Mouse (Mus musculus) forelimb bud, embryonic 11.5 days (tissue): ENCODE data around the gene Tmem30a.

Experiments used
- DNase-seq: peaks from one replicate; pipeline ENCODE4 v3.0.0-alpha.2; 2012; ENCODE audit warnings: low read depth, low spot score

Tmem30a gene

GRCm38 (mm10) chr9:79795076-79795475 lies 1.8 kb upstream of the Tmem30a start:
- no peak for DNase-seq

DNA sequence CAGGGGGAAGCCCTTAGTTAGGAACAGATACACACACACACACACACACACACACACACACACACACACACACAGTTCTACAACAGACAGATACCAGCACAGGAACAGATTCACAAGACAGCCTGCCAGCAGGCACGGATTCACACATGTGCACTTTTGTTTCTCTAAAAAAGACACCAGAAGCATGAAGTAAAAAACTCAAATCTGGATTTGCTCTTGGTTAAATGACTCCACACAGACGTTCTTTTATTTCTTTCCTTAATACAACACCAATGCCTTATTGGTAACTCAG lies 7.6 kb downstream of the Tmem30a start:
- no peak for DNase-seq

DNA sequence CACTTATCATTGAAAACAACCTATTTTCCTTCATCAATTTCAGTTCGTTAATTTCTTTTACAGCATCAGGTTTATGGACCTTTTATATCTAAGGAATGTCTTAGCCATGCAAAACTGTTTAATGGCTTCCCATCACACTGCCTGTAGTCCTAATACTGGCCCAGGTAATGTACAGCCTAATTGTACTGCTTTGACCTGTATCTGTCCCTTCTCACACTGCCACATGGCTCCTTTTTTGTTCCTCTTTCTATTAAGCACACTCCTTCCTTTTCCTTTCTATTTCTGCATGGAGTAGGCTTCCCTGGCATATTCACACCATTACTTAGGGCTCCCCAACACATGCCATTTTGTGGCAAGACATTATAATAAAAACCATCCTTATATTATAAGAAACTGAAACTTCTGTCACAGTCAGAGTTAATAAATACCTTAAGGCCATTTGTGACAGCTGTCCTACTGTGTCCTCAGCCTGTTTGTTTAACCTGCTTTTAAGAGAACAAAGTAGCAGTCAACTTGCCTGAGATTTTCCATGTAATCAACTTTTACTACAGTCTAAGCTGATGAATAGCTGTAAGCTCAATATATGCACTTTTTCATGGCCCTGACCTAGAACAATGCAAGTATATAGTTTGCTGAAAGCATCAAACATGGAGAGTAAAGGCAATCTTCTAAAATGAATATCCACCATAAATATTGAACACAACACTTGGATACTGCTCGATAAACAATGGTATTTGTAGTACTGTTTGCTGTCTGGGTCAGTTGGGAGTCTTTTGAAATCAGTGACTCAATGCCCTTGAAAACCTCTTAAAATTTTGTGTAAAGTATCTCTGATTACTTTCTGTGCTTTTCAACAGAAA lies 8.1 kb downstream of the Tmem30a start:
- DNase-seq, result no peak

DNA sequence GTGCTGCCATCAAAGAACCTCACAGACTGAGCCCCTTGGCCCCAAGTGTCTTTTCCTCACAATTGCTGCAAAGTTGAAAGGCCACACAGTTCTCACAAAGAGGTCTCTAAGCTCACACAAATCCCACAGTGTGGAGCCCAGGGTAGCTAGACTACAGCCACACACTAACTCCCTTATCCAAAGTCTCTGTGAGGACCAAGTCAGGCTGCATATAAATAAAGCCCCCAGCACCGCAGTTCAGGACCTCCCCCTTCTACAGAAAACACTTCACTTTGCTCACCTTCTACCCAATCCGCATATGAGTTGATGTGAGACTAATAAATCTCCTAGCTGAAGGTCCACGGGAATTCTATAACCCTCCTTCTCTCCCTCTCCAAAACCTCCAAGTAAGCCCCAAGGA lies 8.9 kb downstream of the Tmem30a start:
- no peak for DNase-seq

GRCm38 (mm10) chr9:79779354-79779753 lies 14.0 kb downstream of the Tmem30a start:
- no peak for DNase-seq

GRCm38 (mm10) chr9:79766991-79767545 lies 26.2 kb downstream of the Tmem30a start:
- no peak for DNase-seq

- DNase-seq, result no peak
Measured at GRCm38 (mm10) chr9:79765329-79765728, 28.0 kb downstream of the Tmem30a start.

- DNase-seq, result no peak
Measured at GRCm38 (mm10) chr9:79762519-79762918, 30.8 kb downstream of the Tmem30a start.

DNA sequence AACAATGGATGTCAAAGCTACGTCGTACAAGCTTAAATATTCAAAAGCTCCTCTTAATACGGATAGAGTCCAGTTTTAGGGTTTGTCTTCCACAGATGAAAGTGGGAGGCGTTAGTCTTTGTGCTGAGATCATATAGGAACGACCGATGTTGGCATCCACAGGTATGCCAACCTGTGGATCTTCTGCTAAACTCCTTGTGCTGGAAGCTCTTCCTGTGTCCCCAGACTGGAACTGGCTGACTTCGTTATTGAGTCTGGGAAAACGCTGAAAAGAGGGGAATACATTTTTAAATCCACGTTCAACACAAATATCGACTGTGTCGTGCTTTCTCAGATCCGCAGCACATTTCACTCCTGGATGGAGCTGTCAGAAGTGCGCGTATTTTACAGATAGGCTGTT lies 33.2 kb downstream of the Tmem30a start:
- peak; percentile 21 for DNase-seq

DNA sequence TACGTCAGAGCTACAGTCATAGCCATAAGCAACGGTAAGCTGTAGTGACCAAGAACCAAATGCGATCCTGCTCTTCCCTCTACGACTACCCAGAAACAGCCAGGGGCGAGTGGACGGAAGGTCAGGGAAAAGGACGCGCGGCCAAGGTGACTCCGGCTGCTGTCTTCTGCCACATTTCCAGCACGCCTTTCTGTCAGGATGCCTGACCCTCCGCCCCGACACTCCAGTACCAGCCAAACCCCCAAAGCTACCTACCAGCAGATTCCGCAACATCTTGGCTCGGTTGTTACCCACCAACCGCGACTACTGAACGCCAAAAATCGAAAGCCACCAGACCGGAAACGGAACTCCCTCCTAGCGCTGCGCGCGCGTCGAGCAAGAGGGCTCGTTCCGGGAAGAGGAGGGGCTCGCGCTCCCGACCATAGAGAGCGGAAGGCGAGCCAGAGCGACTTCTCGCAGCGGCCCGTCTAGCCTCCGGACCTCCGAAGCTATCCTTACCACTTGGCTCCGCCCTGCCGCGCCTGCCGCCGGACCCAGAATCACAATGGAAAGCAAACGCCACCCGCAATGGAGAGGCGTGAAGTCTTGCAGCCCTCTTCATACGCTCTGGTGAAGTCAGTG lies 33.8 kb downstream of the Tmem30a start, which contains the start of gene Cox7a2:
Gene Cox7a2, minus strand, starts transcription at position 494 of the 621 bp plus-strand sequence.
- DNase-seq, result peak; percentile 95

- no peak for DNase-seq
Measured at GRCm38 (mm10) chr9:79755311-79755710, 38.0 kb downstream of the Tmem30a start.

- no peak for DNase-seq
Measured at GRCm38 (mm10) chr9:79751846-79752245, 41.5 kb downstream of the Tmem30a start.

DNA sequence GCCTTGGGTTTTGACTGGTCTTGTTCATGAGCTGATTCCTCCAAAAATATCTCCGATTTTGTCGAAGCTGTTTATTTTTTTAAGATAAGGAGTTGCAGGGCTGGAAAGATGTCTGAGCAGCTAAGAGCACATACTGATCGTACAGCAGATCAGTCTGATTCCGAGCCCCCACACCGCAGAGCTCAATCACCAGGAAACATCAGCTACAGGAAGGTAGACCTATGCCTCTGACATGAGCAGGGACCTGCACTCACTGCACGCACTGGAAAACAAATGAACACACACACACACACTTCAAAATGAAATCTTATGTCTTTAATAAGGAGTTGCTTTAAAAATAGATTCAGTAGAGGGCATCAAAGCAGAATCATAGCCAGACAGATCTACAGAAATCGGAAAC lies 42.6 kb downstream of the Tmem30a start:
- DNase-seq, result no peak

GRCm38 (mm10) chr9:79745036-79745435 lies 48.3 kb downstream of the Tmem30a start:
- DNase-seq, result no peak

DNA sequence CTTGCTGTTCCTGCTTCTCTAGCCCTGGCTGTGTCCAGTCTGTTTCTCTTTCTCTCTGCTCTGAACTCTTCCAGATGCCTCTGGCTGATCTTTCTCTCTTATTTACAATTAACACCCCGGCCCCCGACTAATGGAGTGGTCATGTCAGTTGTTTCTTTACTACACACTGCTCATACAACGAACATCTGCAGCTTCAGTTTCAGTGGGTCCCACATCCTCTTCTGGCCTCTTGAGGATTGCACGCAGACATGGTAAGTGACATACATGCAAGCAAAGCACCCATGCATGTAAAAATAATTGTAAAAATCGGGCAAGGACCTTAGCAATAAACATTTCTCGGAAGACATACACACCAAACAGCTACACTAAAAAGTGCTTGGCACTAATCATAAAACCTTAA lies 57.7 kb downstream of the Tmem30a start:
- no peak for DNase-seq

DNA sequence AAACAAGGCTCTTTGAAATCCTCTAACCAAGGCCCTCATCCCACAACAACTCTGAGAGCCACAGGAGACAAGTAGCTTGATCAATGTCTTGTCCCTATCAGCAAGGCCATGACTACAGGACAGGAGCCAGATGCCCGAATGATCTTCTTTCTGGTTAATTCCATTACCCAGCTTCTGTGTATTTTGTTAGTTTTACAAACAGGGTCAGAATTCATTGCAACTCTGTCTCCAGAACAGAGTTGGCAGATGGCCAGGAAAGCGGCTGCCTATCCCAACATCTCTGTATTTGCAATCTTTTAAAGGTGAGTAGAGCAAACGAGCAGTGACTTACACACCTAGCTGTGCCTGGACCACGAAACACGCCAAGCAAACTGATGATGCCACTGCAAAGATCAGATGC lies 63.0 kb downstream of the Tmem30a start:
- no peak for DNase-seq

DNA sequence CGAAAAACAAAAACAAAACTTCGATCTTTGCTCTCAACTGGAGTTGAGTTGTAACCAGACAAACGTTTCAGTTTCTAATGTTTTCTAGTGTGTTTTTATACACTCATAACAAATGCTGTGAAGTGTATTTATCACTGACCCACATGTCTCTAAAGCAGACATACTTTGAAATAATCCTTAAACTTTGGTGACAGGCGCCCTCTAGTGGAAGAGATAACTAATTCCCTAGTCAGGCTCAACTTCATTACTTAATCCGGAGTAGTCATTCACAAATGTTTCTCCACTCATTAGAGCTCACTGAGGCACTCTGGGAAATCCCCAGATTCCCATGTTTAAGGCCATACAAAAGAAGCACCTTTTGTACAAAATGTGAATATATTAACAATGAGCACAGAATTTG lies 70.2 kb downstream of the Tmem30a start:
- peak; percentile 58 for DNase-seq

GRCm38 (mm10) chr9:79721056-79721455 lies 72.3 kb downstream of the Tmem30a start:
- DNase-seq, result peak; percentile 76

DNA sequence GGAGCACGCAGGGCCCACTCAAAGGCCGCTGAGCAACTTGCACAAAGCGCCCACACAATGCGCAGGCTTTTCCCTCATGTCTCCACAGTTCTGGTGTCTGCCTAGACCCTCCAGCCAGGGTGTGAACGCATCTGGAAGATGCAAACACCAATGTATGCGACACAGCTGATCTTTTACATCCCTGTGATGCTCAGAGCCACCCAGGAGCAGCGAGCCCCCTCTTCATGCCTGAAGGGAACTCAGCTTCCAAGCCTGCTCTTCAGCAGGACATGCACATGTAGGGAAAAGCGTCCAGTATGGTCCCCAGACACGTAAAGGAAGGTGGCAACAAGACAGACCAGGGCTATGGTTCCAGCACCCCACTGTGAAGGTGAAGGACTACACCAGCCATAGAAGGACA lies 73.2 kb downstream of the Tmem30a start:
- DNase-seq, result no peak

DNA sequence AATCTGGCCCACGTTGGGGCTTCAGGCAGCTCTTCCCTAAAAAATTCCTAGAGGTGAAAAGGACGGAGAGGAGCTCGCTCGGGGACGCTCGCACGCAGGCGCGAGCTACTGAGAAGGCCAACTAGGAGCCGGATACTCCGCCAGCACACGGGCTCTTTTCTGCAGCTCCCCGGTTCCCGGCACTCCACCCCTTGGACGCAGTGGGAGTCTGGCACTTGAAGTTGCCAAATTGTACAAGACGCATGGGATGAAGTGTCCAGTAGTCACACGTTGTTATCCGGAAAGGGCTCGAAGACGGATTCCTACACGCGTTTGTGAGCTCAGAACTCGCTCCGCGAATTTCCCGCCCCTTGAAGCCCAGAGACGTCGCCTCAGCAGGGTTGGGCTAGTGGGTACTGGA lies 73.9 kb downstream of the Tmem30a start:
- no peak for DNase-seq
